Mouse (Mus musculus) intestine, embryonic 14.5 days (tissue): ENCODE results near the gene Pyroxd2. TPM values are rescaled to one million over a fixed set of nuclear protein-coding genes. Genes with fewer than 3 reads are reported as not detected.

Experiments used
- ATAC-seq: fragments of 200-750 bp; cut with Nextera tagmentation; replicated peaks from 2 replicates; pipeline ENCODE4 v1.8.0; 2017; ENCODE audit warnings: low read depth, moderate number of reproducible peaks, moderate TSS enrichment, moderate library complexity; ENCODE audit not compliant: low FRiP score, low TSS enrichment
- DNase-seq: peaks from one replicate; pipeline ENCODE4 v3.0.0-alpha.2; 2018; ENCODE audit warnings: low spot score
- H3K27ac ChIP-seq: fragments of 300-500 bp; sonication (generic); 2 replicates; pipeline ENCODE4 v1.5.1; 2014; ENCODE audit warnings: low read depth, mild to moderate bottlenecking, control low read depth
- H3K27me3 ChIP-seq: fragments of 300-500 bp; sonication (generic); replicated peaks from 2 replicates; pipeline ENCODE4 v1.6.1; 2014; ENCODE audit warnings: low read length, control low read depth; ENCODE audit not compliant: control insufficient read depth, insufficient read depth
- H3K36me3 ChIP-seq: fragments of 300-500 bp; sonication (generic); 2 replicates; pipeline ENCODE4 v1.6.1; 2014; ENCODE audit warnings: low read length, control low read depth; ENCODE audit not compliant: control insufficient read depth, insufficient read depth
- H3K4me1 ChIP-seq: fragments of 300-500 bp; sonication (generic); replicated peaks from 2 replicates; pipeline ENCODE4 v1.6.1; 2014; ENCODE audit warnings: low read length, control low read depth, mixed read lengths; ENCODE audit not compliant: control insufficient read depth, insufficient read depth
- H3K4me2 ChIP-seq: fragments of 300-500 bp; sonication (generic); 2 replicates; pipeline ENCODE4 v1.6.1; 2014; ENCODE audit warnings: low read length
- H3K4me3 ChIP-seq: fragments of 300-500 bp; sonication (generic); 2 replicates; pipeline ENCODE4 v1.5.1; 2014; ENCODE audit warnings: low read depth, low read length, control low read depth, mixed read lengths
- H3K9ac ChIP-seq: fragments of 300-500 bp; sonication (generic); 2 replicates; pipeline ENCODE4 v1.6.1; 2014; ENCODE audit warnings: mild to moderate bottlenecking, low read length
- H3K9me3 ChIP-seq: fragments of 300-500 bp; sonication (generic); 2 replicates; pipeline ENCODE4 v1.6.1; 2016; ENCODE audit warnings: low read length, control low read depth; ENCODE audit not compliant: control insufficient read depth
- WGBS: fragments of 180-500 bp; shearing (Covaris S2); extraction: QIAGEN DNeasy Blood & Tissue Kit; methylation state at CpG from one replicate; pipeline ENCODE4 v1.1.7; 2014; 5-methylcytosine and 5-hydroxymethylcytosine counted together
- polyA plus RNA-seq: library from polyadenylated mRNA; unstranded; fragments of >200 nt; fragmentation: Nextera tagmentation; extraction: Ambion mirVana; gene quantifications from 2 replicates; pipeline ENCODE4 v1.2.1, GENCODE M21; 2014

The Pyroxd2 gene
- polyA plus RNA-seq, 1 experiment from 2014 or later: 3.6 TPM

DNA sequence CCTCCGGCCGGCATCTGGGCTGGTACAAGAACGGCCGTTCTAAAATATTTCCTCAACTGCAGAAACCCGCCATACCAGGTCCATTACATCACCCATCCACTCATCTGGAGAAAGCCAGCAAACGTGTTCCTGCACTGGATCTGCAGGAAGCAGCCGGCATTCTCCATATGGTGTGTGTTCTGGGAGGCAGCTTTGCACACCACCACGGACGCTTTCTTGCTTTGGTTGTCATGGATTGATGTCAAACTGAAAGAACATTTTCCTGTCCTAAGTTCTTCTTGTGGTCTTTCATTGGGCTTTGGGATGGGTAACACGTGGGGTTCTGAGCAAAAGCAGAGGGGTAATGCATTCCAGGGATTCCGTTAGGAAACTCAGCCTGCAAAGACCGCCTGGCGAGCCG, 10.7 kb downstream of the Pyroxd2 start:
- H3K4me3 ChIP-seq: no peak overlapping the region
- ATAC-seq (peak; percentile 29; the same call in 1 of the 2 replicates), DNase-seq (no peak)
- H3K36me3 ChIP-seq: no peaks in the 10 kb centered on the region
- H3K27me3 ChIP-seq: no peaks in the 10 kb centered on the region
- no peak overlapping the region for H3K4me2 ChIP-seq
- H3K9me3 ChIP-seq: no peaks in the 10 kb centered on the region
- peaks cover 27% of the 10 kb centered on the region for H3K4me1 ChIP-seq
- WGBS: 30% methylated on average over 14 of the region's 14 CpGs
- peak overlapping the region; percentile 12; the same call in 1 of the 2 replicates for H3K27ac ChIP-seq
- H3K9ac ChIP-seq: no peak overlapping the region

DNA sequence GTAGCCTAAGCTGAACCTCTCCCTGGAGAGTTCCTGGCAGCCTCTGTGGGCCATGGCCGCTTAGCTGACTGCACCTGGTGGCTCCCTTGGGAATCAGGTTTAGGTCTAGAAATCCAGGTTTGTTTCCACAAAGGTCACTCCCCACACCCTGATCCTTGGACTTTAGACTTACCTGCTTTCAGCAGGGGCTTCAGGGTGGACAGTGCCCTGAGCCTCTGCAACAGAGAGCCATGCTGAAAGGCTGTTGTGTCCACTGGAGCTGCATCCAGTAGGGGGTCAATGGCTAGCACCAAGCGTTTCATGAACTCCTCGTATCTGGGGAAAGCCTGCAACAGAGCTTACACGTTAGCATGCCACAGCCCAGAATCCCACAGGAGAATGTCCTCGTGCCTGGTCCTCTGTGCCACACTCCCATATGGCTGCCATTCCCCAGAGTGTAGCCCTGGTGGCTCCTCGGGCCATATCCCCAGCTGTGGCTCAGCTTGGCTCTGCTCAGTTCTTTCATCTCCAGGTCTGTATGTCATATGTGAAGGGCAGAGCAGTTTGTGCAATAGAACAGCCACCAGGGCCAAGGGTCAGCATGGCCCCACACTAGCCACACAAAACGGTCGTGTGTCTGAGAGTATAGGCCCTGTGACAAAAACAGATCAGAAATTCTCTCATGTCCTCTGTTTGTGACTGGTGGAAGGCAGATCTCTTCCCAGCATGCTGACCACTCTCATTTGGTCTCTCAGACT, 12.2 kb downstream of the Pyroxd2 start:
- WGBS: 87% methylated on average over 8 of the region's 8 CpGs
- no peaks in the 10 kb centered on the region for H3K9me3 ChIP-seq
- no peak overlapping the region for H3K27ac ChIP-seq
- no peak overlapping the region for H3K9ac ChIP-seq
- H3K4me3 ChIP-seq: no peak overlapping the region
- H3K4me1 ChIP-seq: peaks cover 23% of the 10 kb centered on the region
- H3K4me2 ChIP-seq: no peak overlapping the region
- DNase-seq (no peak), ATAC-seq (no peak)
- no peaks in the 10 kb centered on the region for H3K27me3 ChIP-seq
- H3K36me3 ChIP-seq: no peaks in the 10 kb centered on the region

DNA sequence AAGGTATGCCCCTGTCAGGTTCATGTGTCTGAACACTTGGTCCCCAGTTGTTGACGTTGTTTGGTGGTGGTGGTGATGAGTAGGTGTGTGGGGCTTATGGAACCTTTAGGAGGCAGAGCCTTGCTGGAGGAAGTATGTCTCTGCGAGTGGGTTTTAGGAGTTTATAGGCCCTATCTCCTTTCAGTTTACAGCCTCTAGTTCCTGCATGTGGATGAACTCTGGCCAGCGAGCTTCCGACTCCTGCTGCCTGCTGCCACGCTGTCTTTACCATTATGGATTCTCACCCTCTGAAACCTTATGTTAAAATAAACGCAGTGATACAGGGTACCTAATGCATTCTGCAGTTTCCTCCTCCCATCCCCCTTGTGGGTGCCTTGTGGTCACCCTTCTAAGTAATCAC, 12.8 kb downstream of the Pyroxd2 start:
- Histone ChIP-seq H3K4me2 (no peak overlapping the region), H3K9me3 (no peaks in the 10 kb centered on the region), H3K4me3 (no peak overlapping the region), H3K9ac (no peak overlapping the region), H3K4me1 (peaks cover 21% of the 10 kb centered on the region), H3K36me3 (no peaks in the 10 kb centered on the region), H3K27ac (no peak overlapping the region), H3K27me3 (no peaks in the 10 kb centered on the region)
- DNase-seq (no peak), ATAC-seq (no peak)
- 76% methylated on average over 6 of the region's 6 CpGs for WGBS

DNA sequence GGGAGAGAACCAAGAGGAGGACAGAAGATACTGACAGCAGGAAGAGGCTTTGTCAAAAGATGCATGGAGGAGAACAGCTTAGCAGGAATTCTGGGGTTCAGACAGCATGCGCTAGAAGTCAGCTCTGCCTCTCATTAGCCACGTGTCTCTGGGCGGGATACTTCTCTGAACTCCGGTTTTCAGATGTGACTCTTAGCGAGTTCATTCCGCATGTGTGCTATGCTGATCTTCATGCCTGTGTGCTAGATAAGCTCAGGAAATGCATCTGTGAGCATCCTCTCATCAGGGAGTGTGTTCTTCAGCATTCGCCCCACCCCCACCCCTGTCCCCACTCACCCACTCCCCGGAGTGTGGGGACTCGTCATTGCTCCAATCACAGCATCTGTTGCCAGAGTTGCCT, 14.8 kb downstream of the Pyroxd2 start:
- no peaks in the 10 kb centered on the region for H3K9me3 ChIP-seq
- no peak for DNase-seq
- 64% methylated on average over 9 of the region's 9 CpGs for WGBS
- no peak for ATAC-seq
- H3K4me3 ChIP-seq: no peak overlapping the region
- no peaks in the 10 kb centered on the region for H3K27me3 ChIP-seq
- no peak overlapping the region for H3K27ac ChIP-seq
- no peak overlapping the region for H3K4me2 ChIP-seq
- H3K36me3 ChIP-seq: no peaks in the 10 kb centered on the region
- H3K9ac ChIP-seq: no peak overlapping the region
- H3K4me1 ChIP-seq: peaks cover 12% of the 10 kb centered on the region

DNA sequence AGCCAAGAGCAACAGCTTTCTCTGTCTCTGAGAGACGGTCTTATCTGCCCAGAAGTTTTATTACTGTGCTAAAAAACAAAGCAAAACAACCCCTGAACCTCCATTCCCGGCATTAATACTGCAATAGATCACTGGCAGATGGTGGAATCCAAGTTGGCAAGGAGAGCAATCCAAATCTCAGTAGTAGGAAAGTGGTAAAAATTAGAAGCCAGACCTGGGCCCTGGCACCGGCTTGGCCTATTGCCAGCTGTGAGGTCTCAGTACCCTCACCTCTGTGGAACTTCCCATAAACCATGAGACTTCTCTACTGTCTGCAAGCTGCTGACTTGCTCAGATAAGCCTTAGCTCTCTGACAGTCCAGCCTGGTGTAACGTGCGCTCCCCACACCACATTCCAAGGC, 17.6 kb downstream of the Pyroxd2 start:
- H3K27me3 ChIP-seq: no peaks in the 10 kb centered on the region

DNA sequence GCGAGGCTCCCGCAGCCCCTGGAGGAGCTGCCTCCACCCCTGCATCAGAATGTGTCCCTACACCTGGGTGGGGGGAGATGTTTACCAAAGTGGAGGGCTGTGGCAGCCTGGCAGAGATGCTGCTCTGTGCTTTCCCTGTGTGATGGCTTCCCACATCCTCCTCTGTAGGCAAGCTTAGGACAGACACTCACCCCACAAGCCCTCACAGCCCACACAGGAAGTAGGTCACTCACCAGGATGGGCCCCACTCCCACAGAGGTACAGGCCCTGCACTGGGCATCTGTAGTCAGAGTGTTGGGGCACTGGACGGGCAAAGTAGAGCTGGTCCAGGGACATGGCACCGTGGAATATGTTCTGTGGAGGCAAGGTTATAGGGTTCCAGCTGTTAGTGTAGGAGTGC, 25.2 kb downstream of the Pyroxd2 start:
- ATAC-seq (no peak), DNase-seq (no peak)
- Histone ChIP-seq H3K9me3 (no peaks in the 10 kb centered on the region), H3K9ac (no peak overlapping the region), H3K27ac (no peak overlapping the region), H3K4me3 (no peak overlapping the region), H3K4me2 (no peak overlapping the region), H3K27me3 (no peaks in the 10 kb centered on the region), H3K36me3 (no peaks in the 10 kb centered on the region), H3K4me1 (peaks cover 27% of the 10 kb centered on the region)
- WGBS: 79% methylated on average over 4 of the region's 4 CpGs

More for the DNA sequence above, 17.6 kb downstream of the Pyroxd2 start:
- H3K36me3 ChIP-seq: no peaks in the 10 kb centered on the region
- H3K9me3 ChIP-seq: no peaks in the 10 kb centered on the region
- H3K4me3 ChIP-seq: no peak overlapping the region
- no peak for DNase-seq
- no peak overlapping the region for H3K27ac ChIP-seq
- 54% methylated on average over 5 of the region's 5 CpGs for WGBS
- no peak overlapping the region for H3K9ac ChIP-seq
- H3K4me2 ChIP-seq: no peak overlapping the region
- no peak for ATAC-seq
- H3K4me1 ChIP-seq: no peaks in the 10 kb centered on the region; the same call in 1 of the 2 replicates

DNA sequence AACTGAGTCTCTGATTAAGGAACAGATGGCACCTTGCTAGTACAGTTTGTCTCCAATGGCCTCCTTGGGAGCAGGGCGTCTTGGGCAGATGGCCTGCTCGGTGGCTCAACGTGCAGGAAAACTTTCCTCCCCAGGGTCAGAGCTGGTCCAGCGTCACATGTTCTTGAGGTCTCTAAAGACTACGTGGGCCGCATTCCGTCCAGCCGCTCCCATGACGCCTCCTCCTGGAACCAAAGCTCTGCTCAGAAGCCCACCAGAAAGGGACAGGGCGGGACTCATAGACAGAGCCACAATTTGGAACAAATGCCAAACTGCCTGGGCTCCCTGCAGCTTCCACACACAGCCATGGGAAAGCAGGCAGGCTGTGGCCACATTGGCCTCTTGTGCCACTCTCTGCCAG, 25.8 kb downstream of the Pyroxd2 start:
- no peak for ATAC-seq
- Histone ChIP-seq H3K27ac (no peak overlapping the region), H3K9me3 (no peaks in the 10 kb centered on the region), H3K27me3 (no peaks in the 10 kb centered on the region), H3K36me3 (no peaks in the 10 kb centered on the region), H3K4me1 (peaks cover 34% of the 10 kb centered on the region), H3K4me3 (no peak overlapping the region), H3K9ac (no peak overlapping the region), H3K4me2 (no peak overlapping the region)
- 92% methylated on average over 10 of the region's 10 CpGs for WGBS
- no peak for DNase-seq

DNA sequence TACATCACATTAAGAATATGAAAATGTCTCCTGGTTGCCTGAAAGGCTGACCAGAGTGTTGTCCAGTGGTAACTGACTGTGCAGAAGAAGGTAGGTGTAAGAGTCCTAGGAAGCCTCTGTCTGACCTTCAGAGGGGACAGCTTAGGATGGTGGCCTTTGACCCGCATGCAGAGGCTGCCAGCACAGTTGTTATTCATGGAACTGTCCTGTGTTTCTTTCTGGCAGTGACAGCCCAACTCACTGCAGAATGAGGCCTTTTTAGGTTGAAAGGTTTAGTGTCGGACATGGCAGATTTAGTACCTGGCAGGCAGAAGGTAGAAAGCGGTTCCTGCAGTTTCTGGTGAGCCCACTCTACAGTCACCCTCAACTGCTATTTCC, 26.6 kb downstream of the Pyroxd2 start:
- H3K4me1 ChIP-seq: peaks cover 35% of the 10 kb centered on the region
- H3K4me2 ChIP-seq: no peak overlapping the region
- H3K27ac ChIP-seq: no peak overlapping the region
- DNase-seq (no peak), ATAC-seq (no peak)
- no peaks in the 10 kb centered on the region for H3K36me3 ChIP-seq
- no peak overlapping the region for H3K4me3 ChIP-seq
- no peaks in the 10 kb centered on the region for H3K27me3 ChIP-seq
- WGBS: 70% methylated on average over 3 of the region's 3 CpGs
- H3K9ac ChIP-seq: no peak overlapping the region
- H3K9me3 ChIP-seq: no peaks in the 10 kb centered on the region
